Mouse (Mus musculus): ENCODE results near the gene Tmtc1.

Gene Tmtc1

GRCm38 (mm10) chr6:148367094-148367539, 77.1 kb downstream of the Tmtc1 start:
- no peak for DNase-seq (ENCODE audit: low spot score)

GRCm38 (mm10) chr6:148366629-148367028, 77.6 kb downstream of the Tmtc1 start:
- DNase-seq (ENCODE audit: low spot score): no peak

DNA sequence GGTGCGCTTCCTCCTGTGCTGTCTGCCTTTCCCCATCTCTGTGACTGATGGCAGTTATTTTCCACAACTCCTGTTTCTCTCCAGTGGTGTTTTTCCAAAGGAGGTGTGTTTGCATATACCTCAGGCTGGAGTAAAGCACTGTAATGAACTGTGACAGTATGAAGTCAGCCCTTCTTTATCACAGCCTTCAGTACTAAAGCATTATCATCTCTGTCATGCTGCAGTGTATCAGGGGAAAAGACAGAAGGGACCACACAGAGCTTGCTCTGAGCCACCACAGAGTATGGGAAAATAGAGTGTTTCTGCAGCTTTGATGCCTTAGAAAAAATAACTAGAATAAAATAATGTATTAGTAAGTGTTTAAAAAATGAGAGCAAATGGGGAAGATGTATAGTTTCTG, 81.0 kb downstream of the Tmtc1 start:
- no peak for DNase-seq (ENCODE audit: low spot score)

DNA sequence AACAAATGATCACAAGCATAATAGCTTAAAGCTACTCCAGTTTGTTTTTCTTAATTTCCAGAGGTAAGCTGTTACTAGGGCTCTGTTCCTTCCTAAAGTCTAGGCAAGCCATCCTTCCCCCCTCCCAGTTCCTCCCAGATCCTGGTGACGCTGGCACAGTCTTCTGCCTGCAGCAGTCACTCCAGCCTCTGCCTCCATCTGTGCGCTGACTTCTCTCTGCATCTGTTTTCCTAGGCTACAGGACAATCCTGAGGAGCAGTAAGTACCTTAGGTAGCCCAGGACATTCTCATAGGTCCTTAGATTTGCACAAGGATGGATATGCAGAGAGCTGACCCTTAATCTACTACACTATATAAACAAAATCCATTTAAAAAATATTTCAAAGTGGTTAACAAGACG, 81.7 kb downstream of the Tmtc1 start:
- DNase-seq (ENCODE audit: low spot score): no peak

DNA sequence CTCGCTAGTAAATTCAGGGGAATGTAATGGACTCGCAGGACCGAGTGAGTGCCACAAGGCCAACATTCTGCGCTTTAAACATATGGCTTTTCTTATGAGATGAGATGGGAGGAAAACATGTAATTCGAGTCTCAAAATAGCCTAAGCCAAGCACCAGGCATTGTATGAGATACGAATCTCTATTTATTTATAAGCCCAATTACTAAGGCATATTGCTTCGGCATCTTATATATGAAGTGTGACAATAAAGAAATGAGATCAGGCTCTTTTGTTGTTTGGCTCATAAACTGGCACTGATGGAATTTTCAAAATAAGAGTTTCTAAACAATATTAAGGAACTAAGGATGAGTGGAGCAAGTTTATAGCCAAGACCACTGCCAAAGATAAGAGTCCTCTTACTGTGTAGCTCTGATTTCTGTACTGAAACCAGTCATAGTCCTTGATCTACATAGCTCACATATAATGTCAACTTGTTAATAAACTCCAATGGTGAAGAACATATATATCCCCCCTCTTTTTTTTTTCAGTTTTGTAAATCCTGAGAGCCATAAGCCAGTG, 84.8 kb downstream of the Tmtc1 start:
- DNase-seq (ENCODE audit: low spot score): no peak

DNA sequence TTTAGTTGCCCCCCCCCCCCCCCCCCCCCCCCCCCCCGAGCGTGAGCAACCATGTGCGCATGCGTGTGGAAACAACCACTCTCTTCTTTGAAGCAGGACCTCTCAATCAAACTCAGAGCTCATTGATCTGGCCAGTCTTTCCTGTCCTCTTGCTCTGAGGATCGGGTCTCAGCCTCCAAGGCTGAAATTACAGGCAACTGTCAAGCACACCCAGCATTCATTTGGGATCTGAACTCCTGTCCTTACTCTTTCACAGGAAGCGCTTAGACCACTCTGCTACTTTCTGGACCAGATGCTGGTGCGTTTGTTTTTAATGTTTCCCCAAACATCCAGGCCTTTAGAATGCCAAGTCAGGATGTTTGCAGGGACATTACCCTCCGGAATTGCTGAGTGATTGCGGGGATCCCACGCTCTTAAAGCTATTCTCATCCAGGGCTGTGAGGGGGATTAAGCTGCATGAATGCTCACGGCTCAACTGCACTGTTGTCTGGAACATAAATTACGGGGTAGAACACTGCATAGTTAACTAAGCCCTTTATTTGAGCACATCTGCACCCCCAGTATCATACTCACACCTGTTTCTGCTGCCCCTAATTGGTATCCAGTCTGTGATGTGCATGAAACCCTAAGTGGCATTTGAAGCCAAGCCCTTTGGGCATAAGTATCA, 85.5 kb downstream of the Tmtc1 start:
- no peak for DNase-seq (ENCODE audit: low spot score)

DNA sequence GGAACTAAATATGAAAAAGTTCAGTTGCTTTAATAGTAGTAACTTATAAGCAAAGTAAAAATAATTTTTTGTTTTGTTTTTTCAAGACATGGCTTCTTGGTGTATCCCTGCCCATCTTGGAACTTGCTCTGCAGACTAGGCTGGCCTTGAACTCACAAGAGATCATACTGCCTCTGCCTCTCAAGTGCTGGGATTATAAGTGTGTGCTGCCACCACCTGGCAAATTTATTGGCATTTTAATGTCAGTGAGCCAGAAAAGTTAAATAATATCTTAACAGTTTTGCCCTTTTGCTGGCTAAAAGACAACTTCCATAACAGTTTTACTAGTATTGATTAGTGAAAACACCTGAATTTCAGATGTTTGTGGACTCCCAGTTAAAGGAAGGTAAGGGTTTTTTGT, 88.0 kb downstream of the Tmtc1 start:
- no peak for DNase-seq (ENCODE audit: low spot score)

GRCm38 (mm10) chr6:148354509-148355474, 89.4 kb downstream of the Tmtc1 start:
- no peak for DNase-seq (ENCODE audit: low spot score)

DNA sequence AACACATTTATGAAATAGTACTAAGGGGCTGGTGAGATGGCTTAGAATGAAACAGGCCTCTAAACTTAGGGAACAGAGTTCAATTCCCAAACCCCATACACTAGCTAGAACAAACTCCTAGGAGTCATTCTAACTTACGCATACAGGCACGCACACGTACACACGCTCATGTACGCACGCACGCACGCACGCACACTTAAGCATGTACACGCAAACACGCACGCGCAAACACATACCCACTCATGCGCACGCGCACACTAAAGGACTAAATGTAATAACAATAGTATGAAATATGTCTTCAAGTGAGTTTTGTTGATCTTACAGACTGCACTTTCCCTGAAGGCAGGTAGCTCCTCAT, 90.1 kb downstream of the Tmtc1 start:
- DNase-seq (ENCODE audit: low spot score): no peak

DNA sequence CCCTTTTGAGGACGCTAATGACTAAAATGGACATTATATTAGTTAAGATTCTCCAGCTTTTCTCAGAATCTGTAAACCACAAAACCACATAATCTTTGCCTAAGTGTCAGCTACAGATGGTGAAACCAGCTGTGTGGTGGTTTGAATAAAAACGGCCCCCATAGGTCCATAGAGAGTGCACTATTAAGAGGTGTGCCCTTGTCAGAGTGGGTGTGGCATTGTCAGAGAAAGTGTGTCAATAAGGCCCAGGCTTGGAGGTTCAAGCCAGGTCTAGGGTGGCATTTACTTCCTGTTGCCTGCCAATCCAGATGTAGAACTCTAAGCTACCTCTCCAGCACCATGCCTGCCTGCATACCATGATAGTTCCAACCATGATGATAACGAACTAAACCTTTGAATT, 99.2 kb downstream of the Tmtc1 start:
- no peak for DNase-seq (ENCODE audit: low spot score)

- DNase-seq (ENCODE audit: low spot score): no peak
Measured at GRCm38 (mm10) chr6:148342191-148342590, 102.0 kb downstream of the Tmtc1 start.

DNA sequence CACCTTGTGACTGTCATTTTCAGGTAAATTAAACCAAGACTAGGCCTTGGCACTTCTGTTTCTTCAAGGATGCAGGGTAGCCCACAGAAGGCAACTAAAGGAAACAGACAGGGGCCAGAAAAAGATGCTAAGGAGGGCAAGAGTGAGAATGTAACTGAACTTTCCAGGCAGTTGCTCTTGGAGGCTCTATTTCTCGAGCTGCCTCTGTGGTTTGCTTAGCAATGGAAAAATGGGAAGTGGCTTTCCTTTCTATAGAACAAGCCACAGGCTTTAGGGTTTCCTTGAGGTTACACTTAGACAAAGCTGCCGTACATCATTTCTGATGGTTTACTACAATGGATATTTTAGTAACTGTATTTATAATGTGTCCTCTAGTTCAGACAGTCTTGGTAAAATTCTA, 102.4 kb downstream of the Tmtc1 start:
- no peak for DNase-seq (ENCODE audit: low spot score)

DNA sequence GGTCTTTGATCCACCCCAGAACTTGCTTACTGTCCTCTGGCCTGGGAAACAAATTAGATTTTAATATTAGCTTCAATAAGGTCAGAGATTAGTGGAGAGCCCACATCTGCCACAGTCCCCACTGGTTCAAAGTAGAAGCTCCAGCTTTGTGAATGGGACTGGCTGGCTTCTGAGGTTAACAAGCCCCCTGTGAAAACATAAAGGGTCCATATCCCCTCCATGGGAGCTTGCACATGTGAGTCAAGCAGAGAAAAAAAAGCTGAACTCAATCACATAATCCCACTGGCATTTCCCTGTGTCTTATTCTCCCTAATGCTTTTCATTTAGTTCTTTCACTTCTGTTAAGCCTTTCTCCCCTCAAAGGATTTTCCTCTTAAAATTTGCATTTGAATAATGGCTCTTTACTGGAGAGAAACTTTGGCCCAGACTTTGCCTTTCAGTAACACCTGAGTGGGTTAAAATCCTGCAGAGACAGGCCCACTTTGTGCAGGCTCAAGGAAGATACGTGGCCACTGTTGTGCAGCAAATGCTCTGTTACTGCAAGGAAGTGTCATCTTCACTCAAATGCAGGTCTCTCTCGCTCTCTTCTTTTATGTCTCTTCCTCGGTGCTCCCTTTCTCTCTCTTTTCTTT, 105.7 kb downstream of the Tmtc1 start:
- no peak for DNase-seq (ENCODE audit: low spot score)

GRCm38 (mm10) chr6:148336290-148336955, 107.8 kb downstream of the Tmtc1 start:
- DNase-seq (ENCODE audit: low spot score): no peak

DNA sequence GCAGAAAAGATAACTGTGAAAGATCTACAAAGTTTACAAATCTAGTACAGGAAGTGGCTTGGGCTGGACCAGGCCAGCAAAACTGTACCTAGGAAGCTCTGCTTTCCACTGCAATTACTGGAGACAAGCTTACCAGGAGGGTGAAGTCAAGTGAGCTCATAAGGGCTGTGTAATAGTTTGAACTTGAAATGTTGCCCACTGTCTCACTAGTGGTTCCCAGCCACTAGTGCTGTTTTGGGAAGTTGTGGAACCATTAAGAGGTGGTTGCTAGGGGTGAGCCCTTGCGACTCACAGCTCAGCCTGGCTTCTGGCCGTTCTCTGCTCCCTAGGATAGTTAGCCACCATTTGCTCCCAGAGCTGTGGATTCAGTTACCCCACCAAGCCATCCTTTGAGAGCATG, 112.3 kb downstream of the Tmtc1 start:
- DNase-seq (ENCODE audit: low spot score): no peak

DNA sequence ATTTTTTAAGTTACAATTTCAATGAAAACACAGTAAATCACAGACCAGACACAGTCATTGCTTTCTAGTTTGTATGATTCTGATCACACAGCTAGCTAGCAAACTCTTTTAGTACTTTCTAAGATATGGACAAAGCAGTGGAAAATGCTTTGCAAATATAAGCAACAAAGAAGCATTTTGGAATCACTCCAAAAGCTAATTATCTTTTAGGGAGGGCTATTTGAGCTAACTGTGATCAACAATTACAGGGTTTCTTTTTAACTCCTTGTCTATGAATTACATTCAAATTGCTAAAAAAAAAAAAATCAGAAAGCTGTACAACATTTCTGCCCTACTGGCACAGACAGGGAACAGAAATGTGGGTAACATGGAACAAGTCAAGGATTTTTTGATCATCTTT, 114.2 kb downstream of the Tmtc1 start:
- DNase-seq (ENCODE audit: low spot score): no peak

DNA sequence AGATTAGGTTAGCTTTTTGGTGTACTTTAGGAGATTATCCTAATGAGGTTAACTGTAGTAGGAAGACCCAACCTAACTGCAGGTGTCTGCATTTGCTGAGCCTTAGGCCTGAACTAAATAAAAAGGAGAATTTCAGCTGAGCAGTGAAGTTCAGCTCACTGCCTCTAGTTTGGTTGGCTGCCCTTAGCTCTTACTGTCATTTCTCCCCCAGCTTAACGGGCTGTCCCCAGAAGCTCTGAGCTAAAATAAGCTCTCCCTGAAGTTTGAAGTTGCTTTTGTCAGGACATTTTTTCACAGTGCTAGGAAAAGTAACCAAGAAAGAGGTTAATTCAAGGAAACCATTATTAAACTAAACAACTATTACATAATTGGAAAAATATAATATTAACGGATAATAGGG, 115.3 kb downstream of the Tmtc1 start:
- DNase-seq (ENCODE audit: low spot score): no peak

GRCm38 (mm10) chr6:148328130-148328529, 116.1 kb downstream of the Tmtc1 start:
- DNase-seq (ENCODE audit: low spot score): no peak

- no peak for DNase-seq (ENCODE audit: low spot score)
Measured at GRCm38 (mm10) chr6:148318736-148319135, 125.5 kb downstream of the Tmtc1 start.

DNA sequence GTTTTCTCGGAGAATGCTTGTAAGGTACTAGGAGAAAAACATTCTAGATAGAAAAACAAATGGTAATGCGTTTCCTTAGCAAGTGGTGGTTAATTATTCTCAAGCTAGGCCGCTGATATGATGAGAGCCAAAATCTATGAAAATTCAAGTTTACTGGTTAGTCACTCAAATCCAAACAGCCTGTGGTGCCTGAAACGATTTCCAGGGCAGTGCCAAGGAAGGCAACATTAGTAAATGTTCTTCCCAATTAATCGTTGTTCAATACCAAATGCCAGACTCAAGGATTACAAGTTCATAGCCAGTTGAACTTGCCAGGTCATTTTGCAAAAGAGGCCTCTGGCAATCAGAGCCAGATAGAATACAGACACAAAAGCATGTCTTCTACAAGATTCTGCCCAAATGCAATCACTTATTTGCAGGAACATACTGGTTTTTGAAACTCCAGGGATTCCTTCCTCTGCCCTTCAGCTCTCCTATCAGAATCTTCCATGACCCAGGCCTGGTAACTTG, 128.6 kb downstream of the Tmtc1 start:
- no peak for DNase-seq (ENCODE audit: low spot score)

- no peak for DNase-seq (ENCODE audit: low spot score)
Measured at GRCm38 (mm10) chr6:148315106-148315505, 129.1 kb downstream of the Tmtc1 start.

- DNase-seq (ENCODE audit: low spot score): no peak
Measured at GRCm38 (mm10) chr6:148310981-148311380, 133.2 kb downstream of the Tmtc1 start.

All from ovary, adult 18-20 months (tissue).